Mouse (Mus musculus) MEL (cell line): Measurements from ENCODE around the gene Hcn3. TPM values are rescaled to one million over a fixed set of nuclear protein-coding genes. Genes with fewer than 3 reads are reported as not detected.

ENCODE experiments used
- DNase-seq: peaks from one replicate; pipeline ENCODE4 v3.0.0; 2011; ENCODE audit warnings: low read depth, low spot score
- H3K27ac ChIP-seq: 2 replicates; pipeline ENCODE4 v1.5.1; 2012; ENCODE audit warnings: low read depth, mild to moderate bottlenecking, control low read depth, low read length, moderate library complexity; ENCODE audit not compliant: control insufficient read depth
- H3K27me3 ChIP-seq, 2 experiments: fragments of 150-350 bp in 1 of 2; sonication (generic) in 1 of 2; 2 replicates each; pipeline ENCODE4 v1.6.1; 2012; ENCODE audit warnings: low read length in 2 of 2, mild to moderate bottlenecking in 2 of 2, improper control_type of control experiment in 1 of 2, moderate library complexity in 1 of 2; ENCODE audit not compliant: insufficient read depth in 2 of 2, control insufficient read depth in 1 of 2
- H3K36me3 ChIP-seq, 2 experiments: 2 replicates each; pipeline ENCODE4 v1.6.1; 2012 to 2014; ENCODE audit warnings: low read length in 2 of 2, improper control_type of control experiment in 1 of 2, inconsistent platforms in 1 of 2, mild to moderate bottlenecking in 1 of 2; ENCODE audit not compliant: insufficient read depth in 2 of 2, control insufficient read depth in 1 of 2
- H3K4me1 ChIP-seq, 2 experiments: fragments of 150-350 bp in 1 of 2; sonication (generic) in 1 of 2; 2 replicates each; pipeline ENCODE4 v1.6.1; 2012; ENCODE audit warnings: low read length in 2 of 2, improper control_type of control experiment in 1 of 2, mild to moderate bottlenecking in 1 of 2; ENCODE audit not compliant: insufficient read depth in 2 of 2, control insufficient read depth in 1 of 2
- H3K4me3 ChIP-seq, 2 experiments: fragments of 150-350 bp in 1 of 2; sonication (generic) in 1 of 2; 2 replicates each; pipeline ENCODE4 v1.5.1; 2012; ENCODE audit warnings: low read depth in 2 of 2, low read length in 2 of 2, mild to moderate bottlenecking in 2 of 2, moderate library complexity in 2 of 2, control low read depth in 1 of 2, improper control_type of control experiment in 1 of 2; ENCODE audit not compliant: control insufficient read depth in 1 of 2, insufficient read depth in 1 of 2
- H3K79me2 ChIP-seq: 2 replicates; pipeline ENCODE4 v1.6.1; 2012; ENCODE audit warnings: mild to moderate bottlenecking, low read length, moderate library complexity; ENCODE audit not compliant: control insufficient read depth, poor library complexity, insufficient read depth
- H3K9ac ChIP-seq: 2 replicates; pipeline ENCODE4 v1.6.1; 2012; ENCODE audit warnings: low read depth, mild to moderate bottlenecking, control low read depth, low read length, moderate library complexity; ENCODE audit not compliant: control insufficient read depth, poor library complexity, severe bottlenecking
- H3K9me3 ChIP-seq: fragments of 150-350 bp; sonication (generic); replicated peaks from 2 replicates; pipeline ENCODE4 v1.6.1; 2012; ENCODE audit warnings: mild to moderate bottlenecking, low read length, improper control_type of control experiment, moderate library complexity; ENCODE audit not compliant: insufficient read depth
- CHD1 ChIP-seq: IDR thresholded peaks from 2 replicates; pipeline ENCODE4 v1.6.1; 2012; ENCODE audit warnings: low read depth, mild to moderate bottlenecking, inconsistent platforms, low read length, improper control_type of control experiment
- CHD2 ChIP-seq: IDR thresholded peaks from 2 replicates; pipeline ENCODE4 v1.6.1; 2011; ENCODE audit warnings: low read length, improper control_type of control experiment
- CTCF ChIP-seq, 3 experiments: IDR thresholded peaks in 2 of 3; conservative IDR thresholded peaks in 1 of 3; 2 replicates each; pipeline ENCODE4 v1.5.1; 2011 to 2012; ENCODE audit warnings: low read length in 3 of 3, low read depth in 2 of 3, mild to moderate bottlenecking in 2 of 3, improper control_type of control experiment in 1 of 3, inconsistent platforms in 1 of 3, mixed read lengths in 1 of 3, moderate library complexity in 1 of 3; ENCODE audit not compliant: control insufficient read depth in 1 of 3, insufficient read depth in 1 of 3, poor library complexity in 1 of 3, severe bottlenecking in 1 of 3
- E2F4 ChIP-seq: IDR thresholded peaks from 2 replicates; pipeline ENCODE4 v1.6.1; 2011; ENCODE audit warnings: low read depth, low read length, improper control_type of control experiment, borderline replicate concordance
- EP300 ChIP-seq, 2 experiments: IDR thresholded peaks; 2 replicates each; pipeline ENCODE4 v1.6.1; 2011; ENCODE audit warnings: improper control_type of control experiment in 2 of 2, low read length in 2 of 2, low read depth in 1 of 2, mild to moderate bottlenecking in 1 of 2
- ETS1 ChIP-seq: IDR thresholded peaks from 2 replicates; pipeline ENCODE4 v1.6.1; 2012; ENCODE audit warnings: low read depth, mild to moderate bottlenecking, inconsistent platforms, low read length, improper control_type of control experiment, moderate library complexity
- GABPA ChIP-seq: IDR thresholded peaks from 2 replicates; pipeline ENCODE4 v1.6.1; 2012; ENCODE audit warnings: low read depth, mild to moderate bottlenecking, inconsistent platforms, low read length, improper control_type of control experiment, moderate library complexity
- GATA1 ChIP-seq: IDR thresholded peaks from 2 replicates; pipeline ENCODE4 v1.6.1; 2011; ENCODE audit warnings: low read depth, low read length, improper control_type of control experiment
- HCFC1 ChIP-seq: IDR thresholded peaks from 2 replicates; pipeline ENCODE4 v1.6.1; 2012; ENCODE audit warnings: low read depth, mild to moderate bottlenecking, inconsistent platforms, low read length, improper control_type of control experiment, moderate library complexity
- JUND ChIP-seq: IDR thresholded peaks from 2 replicates; pipeline ENCODE4 v1.6.1; 2011; ENCODE audit warnings: low read depth, mild to moderate bottlenecking, improper control_type of control experiment, low read length
- KAT2A ChIP-seq: conservative IDR thresholded peaks from 2 replicates; pipeline ENCODE4 v1.6.1; 2012; ENCODE audit warnings: low read depth, low read length, improper control_type of control experiment, inconsistent platforms
- MAFK ChIP-seq: IDR thresholded peaks from 2 replicates; pipeline ENCODE4 v1.6.1; 2011; ENCODE audit warnings: low read depth, mild to moderate bottlenecking, low read length, improper control_type of control experiment, borderline replicate concordance
- MAX ChIP-seq: IDR thresholded peaks from 2 replicates; pipeline ENCODE4 v1.6.1; 2011; ENCODE audit warnings: low read length, improper control_type of control experiment
- MXI1 ChIP-seq: IDR thresholded peaks from 2 replicates; pipeline ENCODE4 v1.6.1; 2011; ENCODE audit warnings: mild to moderate bottlenecking, low read depth, low read length, improper control_type of control experiment
- MYB ChIP-seq: IDR thresholded peaks from 2 replicates; pipeline ENCODE4 v1.6.1; 2011; ENCODE audit warnings: mild to moderate bottlenecking, low read depth, low read length, improper control_type of control experiment
- NELFE ChIP-seq: IDR thresholded peaks from 2 replicates; pipeline ENCODE4 v1.6.1; 2011; ENCODE audit warnings: low read depth, low read length, improper control_type of control experiment
- NRF1 ChIP-seq: IDR thresholded peaks from 2 replicates; pipeline ENCODE4 v1.6.1; 2014; ENCODE audit warnings: low read depth, mild to moderate bottlenecking, inconsistent platforms, low read length, improper control_type of control experiment, moderate library complexity; ENCODE audit not compliant: poor library complexity, insufficient read depth, severe bottlenecking
- POLR2A ChIP-seq, 2 experiments: IDR thresholded peaks; 2 replicates each; pipeline ENCODE4 v1.6.1; 2011 to 2012; ENCODE audit warnings: low read length in 2 of 2, mild to moderate bottlenecking in 2 of 2, control low read depth in 1 of 2, improper control_type of control experiment in 1 of 2, low read depth in 1 of 2, moderate library complexity in 1 of 2; ENCODE audit not compliant: control insufficient read depth in 1 of 2, insufficient read depth in 1 of 2, poor library complexity in 1 of 2
- POLR2AphosphoS2 ChIP-seq: IDR thresholded peaks from 2 replicates; pipeline ENCODE4 v1.6.1; 2011; ENCODE audit warnings: low read length, improper control_type of control experiment
- RAD21 ChIP-seq: IDR thresholded peaks from 2 replicates; pipeline ENCODE4 v1.6.1; 2011; ENCODE audit warnings: mild to moderate bottlenecking, low read depth, low read length, improper control_type of control experiment
- RCOR1 ChIP-seq: IDR thresholded peaks from 2 replicates; pipeline ENCODE4 v1.6.1; 2012; ENCODE audit warnings: low read depth, mild to moderate bottlenecking, inconsistent platforms, low read length, improper control_type of control experiment
- SIN3A ChIP-seq: IDR thresholded peaks from 2 replicates; pipeline ENCODE4 v1.6.1; 2012; ENCODE audit warnings: low read length, improper control_type of control experiment, inconsistent platforms
- SMC3 ChIP-seq: IDR thresholded peaks from 2 replicates; pipeline ENCODE4 v1.6.1; 2011; ENCODE audit warnings: low read depth, low read length, improper control_type of control experiment
- TAL1 ChIP-seq: IDR thresholded peaks from 2 replicates; pipeline ENCODE4 v1.6.1; 2012; ENCODE audit warnings: mild to moderate bottlenecking, inconsistent platforms, low read length, moderate library complexity, mixed read lengths
- TBP ChIP-seq: IDR thresholded peaks from 2 replicates; pipeline ENCODE4 v1.8.0; 2011; ENCODE audit warnings: low read depth, low read length, improper control_type of control experiment
- TCF12 ChIP-seq: IDR thresholded peaks from 2 replicates; pipeline ENCODE4 v1.6.1; 2014; ENCODE audit warnings: low read depth, mild to moderate bottlenecking, inconsistent platforms, low read length, improper control_type of control experiment, moderate library complexity
- UBTF ChIP-seq: IDR thresholded peaks from 2 replicates; pipeline ENCODE4 v1.6.1; 2012; ENCODE audit warnings: low read depth, mild to moderate bottlenecking, inconsistent platforms, low read length, improper control_type of control experiment, moderate library complexity, borderline replicate concordance; ENCODE audit not compliant: insufficient read depth
- USF1 ChIP-seq: IDR thresholded peaks from 2 replicates; pipeline ENCODE4 v1.6.1; 2014; ENCODE audit warnings: low read depth, mild to moderate bottlenecking, inconsistent platforms, low read length, improper control_type of control experiment, moderate library complexity
- ZC3H11A ChIP-seq: IDR thresholded peaks from 2 replicates; pipeline ENCODE4 v1.6.1; 2012; ENCODE audit warnings: low read depth, mild to moderate bottlenecking, inconsistent platforms, low read length, improper control_type of control experiment
- ZMIZ1 ChIP-seq: IDR thresholded peaks from 2 replicates; pipeline ENCODE4 v1.6.1; 2012; ENCODE audit warnings: low read depth, mild to moderate bottlenecking, inconsistent platforms, low read length, improper control_type of control experiment, moderate library complexity
- ZNF384 ChIP-seq: IDR thresholded peaks from 2 replicates; pipeline ENCODE4 v1.6.1; 2012; ENCODE audit warnings: low read depth, mild to moderate bottlenecking, inconsistent platforms, low read length, improper control_type of control experiment
- polyA plus RNA-seq, 2 experiments: library from polyadenylated mRNA; stranded (reverse) in 1 of 2; unstranded in 1 of 2; fragments of >175 nt in 1 of 2; fragments of >200 nt in 1 of 2; gene quantifications; 2 replicates each; pipeline versions ENCODE4 v1.2.1 to v1.2.4; 2012; ENCODE audit warnings: low replicate concordance in 2 of 2, low read depth in 1 of 2; ENCODE audit not compliant: insufficient read length in 2 of 2, insufficient read depth in 1 of 2, missing spikeins in 1 of 2
- total RNA-seq: library from RNA; depleted of rRNA; stranded (reverse); fragments of 300-350 nt; gene quantifications from 2 replicates; pipeline ENCODE4 v1.2.3, GENCODE M21; 2012

The Hcn3 gene
- total and polyA plus RNA-seq, 3 experiments, result 4.0 to 7.4 TPM; not detected in 1

DNA sequence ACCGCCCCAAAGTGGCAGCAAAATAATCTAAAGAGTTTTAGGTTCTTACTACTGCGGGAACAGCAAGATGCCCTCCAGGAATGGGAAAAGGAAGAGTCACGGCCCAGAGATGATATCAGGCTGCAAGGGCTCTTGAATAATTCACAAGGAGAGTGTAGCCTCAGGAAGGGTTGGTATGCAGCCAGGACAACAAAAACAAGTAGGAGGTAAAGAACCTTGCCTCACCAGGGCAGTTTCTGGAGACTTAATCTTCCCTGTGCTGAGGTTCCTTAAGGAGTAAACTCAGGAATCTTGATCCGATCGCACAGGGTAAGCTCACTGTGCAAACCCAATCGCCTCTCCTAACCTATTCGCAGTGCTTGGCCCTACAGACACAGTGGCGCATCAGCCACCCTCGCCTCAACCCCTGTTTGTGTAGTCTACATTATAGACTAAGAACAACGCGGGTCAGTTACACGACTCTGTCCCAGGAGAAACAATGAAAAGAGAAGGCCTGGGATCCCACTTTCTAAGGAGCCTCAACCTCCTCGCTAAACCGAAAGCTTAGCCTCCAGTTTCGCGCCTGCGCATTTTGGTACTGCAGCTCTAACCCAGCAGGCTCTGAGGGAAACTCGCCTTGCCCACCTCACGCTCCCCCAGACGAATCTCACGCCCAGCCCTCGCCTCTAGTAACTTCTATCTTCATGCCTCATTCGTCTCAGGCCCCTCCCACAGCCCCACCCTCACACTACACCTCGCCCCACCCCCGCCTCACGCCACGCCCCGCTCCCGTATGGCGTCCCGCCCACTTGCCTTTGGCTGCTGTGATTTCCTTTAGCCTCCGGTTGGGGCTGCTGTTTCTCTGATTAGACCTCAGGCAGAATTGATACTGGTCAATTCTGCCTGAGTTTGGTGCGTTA is 36.2 kb upstream of the Hcn3 start:
- H3K27ac ChIP-seq, result peak overlapping the region; percentile 79

DNA sequence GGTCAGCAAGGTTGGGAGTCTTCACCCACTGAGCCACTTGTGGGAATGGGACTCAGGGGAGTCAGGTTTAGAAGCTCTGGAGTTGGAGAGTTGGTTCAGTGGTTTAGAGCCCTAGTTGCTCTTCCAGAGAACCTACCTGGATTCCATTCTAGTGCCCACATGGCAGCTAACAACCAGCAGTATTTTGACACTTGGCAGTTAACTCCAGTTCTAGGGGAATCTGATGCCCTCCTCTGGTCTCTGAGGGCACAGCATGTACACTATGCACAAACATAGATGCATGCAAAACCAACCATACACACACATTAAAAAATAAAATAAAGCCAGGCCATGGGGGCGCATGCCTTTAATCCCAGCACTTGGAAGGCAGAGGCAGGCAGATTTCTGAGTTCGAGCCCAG is 33.9 kb upstream of the Hcn3 start:
- H3K9ac ChIP-seq, result no peak overlapping the region
- H3K79me2 ChIP-seq, result no peaks in the 10 kb centered on the region; the same call in 1 of the 2 replicates
- H3K27me3 ChIP-seq, result no peaks in the 10 kb centered on the region
- peak; percentile 81 for DNase-seq
- no peaks in the 10 kb centered on the region for H3K9me3 ChIP-seq
- peaks cover 0 to 32% of the 10 kb centered on the region in 2 experiments; a peak in 2 of 4 replicates for H3K36me3 ChIP-seq
- H3K4me3 ChIP-seq, result no peak overlapping the region
- H3K27ac ChIP-seq, result no peak overlapping the region
- H3K4me1 ChIP-seq, result peaks cover 26 to 36% of the 10 kb centered on the region in 2 experiments
- no peak for TF ChIP-seq USF1
- TF ChIP-seq MAFK, result no peak
- TF ChIP-seq GABPA, result no peak
- peak; percentile 90 for TF ChIP-seq MXI1
- no peak for TF ChIP-seq MYB
- no peak for TF ChIP-seq TCF12
- TF ChIP-seq SIN3A, result peak; percentile 87
- no peak for TF ChIP-seq UBTF
- no peak for TF ChIP-seq POLR2AphosphoS2
- TF ChIP-seq GATA1, result no peak
- TF ChIP-seq TAL1, result no peak
- no peak for TF ChIP-seq HCFC1
- TF ChIP-seq E2F4, result no peak
- 0 out of 2 replicates have a peak, but pooled peaks have one; percentile 27 for TF ChIP-seq ETS1
- TF ChIP-seq SMC3, result peak; percentile 93
- TF ChIP-seq RCOR1, result no peak
- TF ChIP-seq ZNF384, result peak; percentile 39; the same call in 1 of the 2 replicates
- no peak for TF ChIP-seq NRF1
- TF ChIP-seq ZC3H11A, result peak; percentile 75
- TF ChIP-seq JUND, result no peak

More for the DNA sequence above, 36.2 kb upstream of the Hcn3 start:
- Histone ChIP-seq H3K9me3 (no peaks in the 10 kb centered on the region), H3K4me1 (peaks cover 8 to 15% of the 10 kb centered on the region in 2 experiments), H3K79me2 (no peaks in the 10 kb centered on the region; the same call in 1 of the 2 replicates), H3K36me3 (peaks cover 0 to 15% of the 10 kb centered on the region in 2 experiments; a peak in 2 of 4 replicates), H3K4me3 (peak overlapping the region; percentile 75 to 88), H3K27me3 (no peaks in the 10 kb centered on the region), H3K9ac (peak overlapping the region; percentile 78)
- DNase-seq, result peak; percentile 99
- TF ChIP-seq NRF1 (peak; percentile 74), POLR2AphosphoS2 (peak; percentile 70; the same call in 1 of the 2 replicates), MAX (peak; percentile 26), RCOR1 (peak; percentile 83), JUND (no peak), ETS1 (0 out of 2 replicates have a peak, but pooled peaks have one; percentile 41), TCF12 (peak; percentile 16; the same call in 1 of the 2 replicates), NELFE (peak; percentile 89), CHD2 (no peak), CTCF (IDR thresholded peaks at IDR 0.05 in 2 of 3, conservative IDR thresholded peaks at IDR 0.05 in 1 of 3; ENCODE audit: control insufficient read depth in 1 of 3, insufficient read depth in 1 of 3, low read depth in 2 of 3, low read length in 3 of 3, poor library complexity in 1 of 3, severe bottlenecking in 1 of 3) (peak in 2 of 3 experiments; percentile 39 to 57; a peak in 3 of 6 replicates), RAD21 (peak; percentile 37), SIN3A (peak; percentile 51; the same call in 1 of the 2 replicates), EP300 (IDR thresholded peaks at IDR 0.05; ENCODE audit: low read depth in 1 of 2, low read length in 2 of 2) (peak; percentile 5 to 44; a peak in 3 of 4 replicates), GATA1 (peak; percentile 4; the same call in 1 of the 2 replicates), SMC3 (peak; percentile 37), USF1 (peak; percentile 78), HCFC1 (no peak; the same call in 1 of the 2 replicates), TBP (peak; percentile 83), MXI1 (peak; percentile 45; the same call in 1 of the 2 replicates), POLR2A (IDR thresholded peaks at IDR 0.05; ENCODE audit: control insufficient read depth in 1 of 2, insufficient read depth in 1 of 2, low read depth in 1 of 2, low read length in 2 of 2, poor library complexity in 1 of 2) (peak; percentile 80 to 98), ZMIZ1 (peak; percentile 97), KAT2A (no peak), CHD1 (no peak)
